Mouse (Mus musculus) olfactory bulb, adult 2 months (tissue): ENCODE measurements around the gene Slc46a3.

Experiments used
- CTCF ChIP-seq: fragments of 200-500 bp; IDR thresholded peaks from 2 replicates; pipeline ENCODE4 v1.5.1; 2012; ENCODE audit warnings: low read depth, mild to moderate bottlenecking, low read length, moderate library complexity; ENCODE audit not compliant: insufficient read depth
- POLR2A ChIP-seq: fragments of 200-500 bp; IDR thresholded peaks from 2 replicates; pipeline ENCODE4 v1.6.1; 2012; ENCODE audit warnings: mild to moderate bottlenecking, low read depth, low read length, moderate library complexity; ENCODE audit not compliant: insufficient read depth

- no peak for TF ChIP-seq CTCF
- no peak for TF ChIP-seq POLR2A
These were observed 40.5 kb upstream of the Slc46a3 start for GRCm38 (mm10) chr5:147935096-147935495.
